34 mouse cellular contexts compared by ENCODE assay signal in the genomic region with DNA sequence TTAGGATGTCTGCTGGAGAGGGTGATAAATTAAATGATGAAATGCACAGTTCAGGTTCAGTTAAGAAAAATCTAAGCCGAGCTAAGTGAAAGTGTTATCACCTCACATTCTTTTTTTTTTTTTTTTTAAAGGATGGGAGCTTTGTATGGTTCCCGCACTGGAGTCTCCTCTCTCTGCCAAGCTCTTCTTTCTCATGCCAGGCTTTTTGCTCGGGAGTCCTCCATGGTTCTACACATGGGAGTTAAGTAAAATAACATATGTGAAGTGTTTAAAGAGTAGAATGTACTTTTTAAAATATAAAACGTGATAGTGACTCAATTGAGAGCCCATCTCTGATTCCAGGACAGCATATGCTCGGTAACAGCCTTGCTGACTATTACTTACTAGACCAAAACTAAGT.
"Had no signal": no experiment of that assay in that cellular context is flagged by ENCODE, and none has a peak within 500 bp of the region (broad histone marks: within the 10 kb centered on the region; RNA-seq: fewer than 3 reads in every experiment).

No protein-coding gene starts in this region.

- ATAC-seq: hindbrain, embryonic 16.5 days; hindbrain, postnatal 0 days; inflammation-experienced regulatory T-cells, adult 6 months; intestine, embryonic 15.5 days; intestine, embryonic 16.5 days; intestine, postnatal 0 days had no signal

- H3K36me3 ChIP-seq: heart, embryonic 12.5 days; heart, embryonic 13.5 days; heart, embryonic 15.5 days; hindbrain, embryonic 10.5 days; hindbrain, embryonic 12.5 days; hindbrain, embryonic 13.5 days; hindbrain, embryonic 15.5 days; intestine, embryonic 15.5 days; kidney, embryonic 15.5 days had no signal

- H3K9ac ChIP-seq: heart, embryonic 12.5 days; heart, embryonic 13.5 days; heart, embryonic 15.5 days; hindbrain, embryonic 12.5 days; hindbrain, embryonic 13.5 days; hindbrain, embryonic 14.5 days; hindbrain, embryonic 15.5 days; intestine, embryonic 15.5 days; kidney, embryonic 15.5 days had no signal

- H3K4me1 ChIP-seq: heart, embryonic 12.5 days; heart, embryonic 13.5 days; heart, embryonic 15.5 days; hindbrain, embryonic 10.5 days; hindbrain, embryonic 12.5 days; hindbrain, embryonic 13.5 days; hindbrain, embryonic 15.5 days; intestine, embryonic 15.5 days; kidney, embryonic 15.5 days had no signal

- H3K27ac ChIP-seq: heart, embryonic 13.5 days; heart, embryonic 15.5 days; hindbrain, embryonic 10.5 days; hindbrain, embryonic 12.5 days; hindbrain, embryonic 13.5 days; hindbrain, embryonic 14.5 days; hindbrain, embryonic 15.5 days; hindbrain, postnatal 0 days; intestine, embryonic 15.5 days; kidney, embryonic 15.5 days; kidney, postnatal 0 days; layer of hippocampus, adult 2 months; left cerebral cortex, adult 2 months had no signal

- H3K4me3 ChIP-seq: heart, embryonic 12.5 days; heart, embryonic 13.5 days; heart, embryonic 15.5 days; hindbrain, embryonic 10.5 days; hindbrain, embryonic 12.5 days; hindbrain, embryonic 13.5 days; hindbrain, embryonic 15.5 days; intestine, embryonic 15.5 days; kidney, embryonic 15.5 days; layer of hippocampus, adult 2 months; left cerebral cortex, adult 2 months had no signal

- DNase-seq: heart, postnatal 10 days; heart, postnatal 14 days; heart, postnatal 36 days; heart, postnatal 4 days; kidney, adult 11 months; kidney, adult 18-20 months; kidney, adult 2 months; kidney, adult 8-10 months; kidney, adult 9 months; kidney, postnatal 10 days; kidney, postnatal 14 days; kidney, postnatal 25 days; kidney, postnatal 36 days; kidney, postnatal 4 days; layer of hippocampus, adult 9-11 months; layer of hippocampus, postnatal 36 days had no signal

- H3K4me2 ChIP-seq: heart, embryonic 12.5 days; heart, embryonic 13.5 days; heart, embryonic 15.5 days; hindbrain, embryonic 12.5 days; hindbrain, embryonic 13.5 days; hindbrain, embryonic 14.5 days; hindbrain, embryonic 15.5 days; intestine, embryonic 15.5 days; kidney, embryonic 15.5 days had no signal

- H3K9me3 ChIP-seq: heart, embryonic 12.5 days; heart, embryonic 13.5 days; heart, embryonic 15.5 days; hindbrain, embryonic 10.5 days; hindbrain, embryonic 12.5 days; hindbrain, embryonic 13.5 days; hindbrain, embryonic 15.5 days; intestine, embryonic 15.5 days; kidney, embryonic 15.5 days had no signal

- H3K27me3 ChIP-seq: heart, embryonic 12.5 days; heart, embryonic 13.5 days; heart, embryonic 15.5 days; hindbrain, embryonic 12.5 days; hindbrain, embryonic 13.5 days; hindbrain, embryonic 15.5 days; intestine, embryonic 15.5 days; kidney, embryonic 15.5 days had no signal
